Mouse (Mus musculus) heart, adult 2 months (tissue): ENCODE measurements at regions not wholly inside any gene's neighbourhood (a gene's known extent, or its start where the extent isn't known, plus 50 kb on each side); places are given as distances from the start of the nearest gene placed in this dataset.

ENCODE experiments used
- CTCF ChIP-seq: fragments of 200-600 bp; IDR thresholded peaks from 2 replicates; pipeline ENCODE4 v1.8.1; 2022; ENCODE audit warnings: antibody characterized with exemption, mild to moderate bottlenecking, moderate library complexity
- EP300 ChIP-seq: fragments of 200-500 bp; IDR thresholded peaks from 2 replicates; pipeline ENCODE4 v1.6.1; 2011; ENCODE audit warnings: low read depth, low read length, control low read depth; ENCODE audit not compliant: insufficient read depth
- POLR2A ChIP-seq: fragments of 200-500 bp; IDR thresholded peaks from 2 replicates; pipeline ENCODE4 v1.6.1; 2011; ENCODE audit warnings: mild to moderate bottlenecking, low read depth, low read length, control low read depth; ENCODE audit not compliant: insufficient read depth

DNA sequence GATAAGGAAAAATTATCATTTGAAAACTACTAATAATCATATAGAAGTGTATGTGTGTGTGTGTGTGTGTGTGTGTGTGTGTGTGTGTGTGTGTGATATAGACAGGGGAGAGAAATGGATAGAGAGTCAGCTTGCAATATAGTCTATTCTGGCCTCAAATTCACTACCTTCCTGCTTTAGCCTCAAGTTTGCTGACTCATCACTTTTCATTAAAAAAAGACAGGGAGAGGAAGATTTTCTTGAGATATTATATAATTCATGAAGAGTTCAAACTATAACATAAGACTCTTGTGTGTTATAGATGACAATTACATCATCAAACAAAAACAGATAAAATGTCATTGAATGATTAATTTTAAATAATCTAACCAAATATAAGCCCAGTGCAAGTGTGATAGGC lies 159.4 kb upstream of the Ctso start:
- TF ChIP-seq CTCF (no peak), POLR2A (no peak), EP300 (no peak)
